Mouse (Mus musculus) forebrain, embryonic 14.5 days (tissue): ENCODE results near the gene 1810049J17Rik. TPM values are rescaled to one million over a fixed set of nuclear protein-coding genes. Genes with fewer than 3 reads are reported as not detected.
"Not testable (repeated sequence)": the region's sequence is repeated elsewhere in the genome, so short reads cannot be mapped to it uniquely, and the experiment has no call there.

Experiments used
- ATAC-seq: fragments of 200-750 bp; cut with Nextera tagmentation; 2 replicates; pipeline ENCODE4 v1.8.0; 2017; ENCODE audit warnings: mild to moderate bottlenecking, moderate library complexity
- DNase-seq: peaks from one replicate; pipeline ENCODE4 v3.0.0-alpha.2; 2015; ENCODE audit warnings: low spot score
- H3K27ac ChIP-seq: fragments of 300-500 bp; sonication (generic); 2 replicates; pipeline ENCODE4 v1.5.1; 2014; ENCODE audit warnings: low read depth, mild to moderate bottlenecking, control low read depth, low read length, moderate library complexity
- H3K27me3 ChIP-seq: fragments of 300-500 bp; sonication (generic); replicated peaks from 2 replicates; pipeline ENCODE4 v1.6.1; 2014; ENCODE audit warnings: low read length, control low read depth, mixed read lengths; ENCODE audit not compliant: control insufficient read depth, insufficient read depth
- H3K36me3 ChIP-seq: fragments of 300-500 bp; sonication (generic); 2 replicates; pipeline ENCODE4 v1.6.1; 2014; ENCODE audit warnings: low read length, control low read depth; ENCODE audit not compliant: control insufficient read depth, insufficient read depth
- H3K4me1 ChIP-seq: fragments of 300-500 bp; sonication (generic); 2 replicates; pipeline ENCODE4 v1.6.1; 2014; ENCODE audit warnings: antibody characterized with exemption, low read length, control low read depth; ENCODE audit not compliant: control insufficient read depth, insufficient read depth
- H3K4me2 ChIP-seq: fragments of 300-500 bp; sonication (generic); 2 replicates; pipeline ENCODE4 v1.6.1; 2014; ENCODE audit warnings: mild to moderate bottlenecking, control low read depth, low read length
- H3K4me3 ChIP-seq: fragments of 300-500 bp; sonication (generic); 2 replicates; pipeline ENCODE4 v1.5.1; 2014; ENCODE audit warnings: low read depth, low read length, control low read depth
- H3K9ac ChIP-seq: fragments of 300-500 bp; sonication (generic); 2 replicates; pipeline ENCODE4 v1.6.1; 2014; ENCODE audit warnings: mild to moderate bottlenecking, low read length, control low read depth, moderate library complexity
- H3K9me3 ChIP-seq: fragments of 300-500 bp; sonication (generic); replicated peaks from 2 replicates; pipeline ENCODE4 v1.6.1; 2016; ENCODE audit warnings: low read length, control low read depth, mixed read lengths; ENCODE audit not compliant: control insufficient read depth
- WGBS: fragments of 180-500 bp; shearing (Covaris S2); extraction: QIAGEN DNeasy Blood & Tissue Kit; methylation state at CpG from one replicate; pipeline ENCODE4 v1.1.7; 2014; 5-methylcytosine and 5-hydroxymethylcytosine counted together
- polyA plus RNA-seq: library from polyadenylated mRNA; unstranded; fragments of >200 nt; fragmentation: Nextera tagmentation; extraction: Ambion mirVana; gene quantifications from 2 replicates; pipeline ENCODE4 v1.2.1, GENCODE M21; 2014

1810049J17Rik gene
- polyA plus RNA-seq, result 1.2 and 1.6 TPM in 2 replicates

DNA sequence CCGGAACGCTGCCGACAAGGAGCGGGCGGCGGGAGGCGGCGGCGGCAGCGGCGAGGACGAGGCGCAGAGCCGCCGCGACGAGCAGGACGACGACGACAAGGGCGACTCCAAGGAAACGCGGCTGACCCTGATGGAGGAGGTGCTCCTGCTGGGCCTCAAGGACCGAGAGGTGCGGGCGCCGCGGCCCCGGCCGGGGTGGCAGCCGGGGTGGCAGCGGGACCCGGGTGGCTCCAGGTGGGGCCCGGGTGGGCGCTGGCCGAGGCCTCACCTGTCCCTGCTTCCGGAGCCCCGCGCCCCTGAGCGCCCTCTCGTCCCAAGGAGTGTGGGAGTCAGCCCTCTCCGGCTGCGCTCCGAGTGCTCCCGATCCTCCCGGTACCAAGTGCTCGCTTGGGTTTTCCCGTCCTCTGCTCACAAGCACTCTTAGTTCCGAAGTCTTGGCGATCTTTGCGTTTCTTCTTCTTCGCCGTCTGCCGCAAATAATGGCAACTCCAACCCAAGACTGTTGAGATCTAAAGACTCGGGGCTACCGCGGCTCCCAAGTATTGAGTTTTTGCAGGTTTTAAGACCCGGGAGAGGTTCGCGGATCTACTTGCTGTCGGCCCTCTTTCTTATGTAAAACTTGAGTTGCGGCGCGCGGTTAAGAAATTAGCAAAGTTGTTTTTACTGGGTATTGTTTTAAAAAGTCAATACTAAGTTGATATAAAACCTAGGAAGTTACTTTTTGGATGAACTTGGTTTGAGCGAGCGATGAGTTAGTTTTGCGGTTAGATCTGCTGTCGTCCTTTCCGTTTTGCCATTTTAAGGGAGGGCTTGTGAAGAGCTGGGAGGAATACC, at the start of gene 1810049J17Rik:
Gene 1810049J17Rik, minus strand, starts transcription at position 112 of the 834 bp plus-strand sequence.
- peak; percentile 47 for DNase-seq
- under 1% methylated on average over 67 of the region's 70 CpGs for WGBS
- ATAC-seq, result peak; percentile 49

DNA sequence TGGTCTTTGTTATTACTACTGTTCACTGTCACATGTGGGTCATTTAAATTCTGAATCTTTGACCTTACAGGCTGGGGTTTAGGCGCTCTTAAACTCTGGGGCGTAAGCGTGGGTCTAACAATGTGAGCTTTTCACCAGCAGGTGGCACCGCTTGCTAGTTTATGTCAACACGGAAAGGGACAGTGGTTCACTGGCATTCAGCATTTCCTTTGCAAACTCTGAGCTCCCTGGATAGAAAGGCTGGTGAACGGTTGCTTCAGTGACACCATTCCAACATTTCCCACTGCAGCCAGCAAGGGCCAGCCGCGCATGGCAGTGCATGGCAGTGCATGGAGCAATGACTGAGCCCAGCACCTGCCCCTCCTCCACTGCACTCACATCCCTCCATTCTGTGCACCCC, 49.5 kb upstream of the 1810049J17Rik start:
- H3K4me2 ChIP-seq, result no peak overlapping the region
- 7% methylated on average over 8 of the region's 8 CpGs for WGBS
- H3K9me3 ChIP-seq, result no peaks in the 10 kb centered on the region
- H3K9ac ChIP-seq, result no peak overlapping the region
- peaks cover 9% of the 10 kb centered on the region for H3K4me1 ChIP-seq
- H3K36me3 ChIP-seq, result no peaks in the 10 kb centered on the region
- DNase-seq (peak; percentile 89), ATAC-seq (peak; percentile 62)
- H3K4me3 ChIP-seq, result no peak overlapping the region
- no peaks in the 10 kb centered on the region for H3K27me3 ChIP-seq
- H3K27ac ChIP-seq, result no peak overlapping the region

More for the DNA sequence above, at the start of gene 1810049J17Rik:
- Histone ChIP-seq H3K9ac (peak within 1 kb of the TSS; percentile 97), H3K4me2 (peak within 1 kb of the TSS; percentile 86), H3K27me3 (no peaks in the 10 kb centered on the region), H3K4me3 (peak within 1 kb of the TSS; percentile 98), H3K36me3 (no peaks in the 10 kb centered on the region), H3K9me3 (no peaks in the 10 kb centered on the region), H3K4me1 (peaks cover 17% of the 10 kb centered on the region), H3K27ac (peak within 1 kb of the TSS; percentile 92)

DNA sequence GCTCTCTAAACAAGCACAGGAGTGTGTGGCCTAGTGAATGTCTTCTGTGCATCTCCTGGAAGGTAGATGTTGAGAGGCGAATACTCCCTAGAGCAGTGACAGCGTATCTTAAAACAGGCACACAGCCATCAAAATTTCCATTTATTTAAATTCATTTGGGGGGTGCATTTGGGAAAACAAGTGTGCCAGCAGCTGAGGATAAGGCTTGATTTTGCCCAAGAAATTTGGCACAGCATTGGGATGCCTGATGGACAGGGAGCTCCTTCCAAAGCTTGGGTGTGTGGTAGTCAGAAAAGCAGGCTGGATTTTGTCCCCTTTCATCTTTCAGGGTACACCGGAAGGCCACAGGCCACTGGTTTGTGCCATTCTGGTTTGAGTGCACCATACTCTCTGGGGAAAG, 48.4 kb upstream of the 1810049J17Rik start:
- no peaks in the 10 kb centered on the region for H3K27me3 ChIP-seq
- H3K4me3 ChIP-seq, result no peak overlapping the region
- no peak overlapping the region for H3K4me2 ChIP-seq
- H3K27ac ChIP-seq, result no peak overlapping the region
- ATAC-seq (no peak), DNase-seq (peak; percentile 48)
- peaks cover 18% of the 10 kb centered on the region for H3K4me1 ChIP-seq
- H3K36me3 ChIP-seq, result no peaks in the 10 kb centered on the region
- no peaks in the 10 kb centered on the region for H3K9me3 ChIP-seq
- WGBS, result 90% methylated on average over 3 of the region's 3 CpGs
- H3K9ac ChIP-seq, result no peak overlapping the region

DNA sequence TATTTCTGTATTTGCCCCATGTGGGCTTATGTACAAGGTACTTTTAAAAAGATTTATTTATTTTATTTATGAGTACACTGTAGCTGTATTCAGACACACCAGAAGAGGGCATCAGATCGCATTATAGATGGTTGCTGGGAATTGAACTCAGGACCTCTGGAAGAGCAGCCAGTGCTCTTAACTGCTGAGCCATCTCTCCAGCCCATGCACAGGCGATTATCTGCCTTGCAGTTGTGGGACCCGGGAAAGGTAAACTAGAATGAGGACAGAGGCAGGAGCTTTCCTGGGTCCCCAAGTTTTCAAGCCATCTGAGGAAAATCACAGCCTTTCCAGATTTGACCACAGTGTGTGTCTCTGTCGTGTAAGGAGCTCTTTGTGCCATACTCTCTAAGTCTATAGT, 47.2 kb upstream of the 1810049J17Rik start:
- Histone ChIP-seq H3K9ac (no peak overlapping the region), H3K4me3 (no peak overlapping the region), H3K27ac (no peak overlapping the region), H3K4me1 (peaks cover 18% of the 10 kb centered on the region), H3K9me3 (no peaks in the 10 kb centered on the region), H3K36me3 (no peaks in the 10 kb centered on the region), H3K4me2 (no peak overlapping the region), H3K27me3 (no peaks in the 10 kb centered on the region)
- DNase-seq, result no peak
- WGBS, result 87% methylated on average over 4 of the region's 4 CpGs
- no peak for ATAC-seq

DNA sequence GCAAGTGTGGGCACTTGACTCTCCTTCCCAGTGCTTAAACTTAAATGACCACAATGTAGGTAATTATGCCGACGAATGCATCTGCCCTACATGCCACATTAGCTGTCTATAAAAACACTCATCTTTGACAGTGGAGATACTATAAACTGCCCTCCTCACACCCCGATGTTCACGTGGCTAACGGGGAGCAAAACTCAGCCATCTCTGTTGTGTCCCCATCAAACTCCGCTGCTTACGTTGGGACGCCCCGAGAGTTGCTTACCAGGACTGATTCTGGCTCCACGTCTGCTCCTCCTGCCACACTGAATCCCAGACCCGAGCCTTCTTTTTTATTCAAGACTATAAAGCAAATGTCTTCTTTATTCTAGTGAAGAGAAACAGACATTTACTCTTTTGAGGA, 46.7 kb upstream of the 1810049J17Rik start:
- no peak overlapping the region for H3K9ac ChIP-seq

DNA sequence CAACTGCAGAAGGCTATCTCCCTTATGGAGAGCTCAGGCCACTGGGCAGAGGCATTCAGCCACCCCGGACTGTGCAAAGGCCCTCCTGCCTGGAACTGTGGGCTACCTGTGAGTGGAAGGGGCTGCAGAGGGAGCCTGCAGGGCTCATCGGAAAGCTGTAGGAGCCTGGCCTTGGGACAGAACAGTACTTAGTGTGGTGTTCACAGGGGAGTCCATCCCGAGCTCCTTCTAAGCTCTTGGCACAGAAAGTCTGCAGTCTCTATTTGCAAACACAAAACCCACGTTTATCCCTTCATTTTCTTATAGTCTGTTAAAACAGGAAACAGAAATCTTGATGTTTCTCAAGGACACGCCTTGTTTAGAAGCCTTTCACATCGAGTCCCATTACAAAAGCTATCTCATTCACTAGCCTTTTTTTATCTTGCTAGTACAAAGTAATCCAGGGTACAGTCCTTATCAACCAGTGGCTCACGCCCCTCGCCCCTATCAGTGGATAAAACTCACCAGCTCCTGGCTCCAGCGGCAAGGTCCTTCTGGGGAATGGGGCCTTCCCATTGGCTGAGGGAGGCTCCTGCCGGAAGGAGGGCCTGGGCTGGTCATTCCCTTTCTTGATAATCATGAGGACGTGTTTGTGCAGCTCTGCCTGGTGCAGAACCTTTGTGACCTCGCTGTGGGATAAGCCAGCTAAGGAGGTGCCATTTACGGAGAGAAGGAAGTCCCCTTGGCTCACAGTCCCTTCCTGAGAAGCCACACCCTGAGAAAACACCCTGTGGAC, 45.8 kb upstream of the 1810049J17Rik start:
- Histone ChIP-seq H3K27me3 (no peaks in the 10 kb centered on the region), H3K36me3 (no peaks in the 10 kb centered on the region), H3K4me2 (no peak overlapping the region), H3K27ac (no peak overlapping the region), H3K9me3 (no peaks in the 10 kb centered on the region), H3K9ac (no peak overlapping the region), H3K4me1 (peaks cover 18% of the 10 kb centered on the region), H3K4me3 (no peak overlapping the region)
- DNase-seq, result no peak
- 57% methylated on average over 13 of the region's 13 CpGs for WGBS
- ATAC-seq, result no peak

More for the DNA sequence above, 46.7 kb upstream of the 1810049J17Rik start:
- no peak overlapping the region for H3K27ac ChIP-seq
- no peaks in the 10 kb centered on the region for H3K27me3 ChIP-seq
- WGBS, result 60% methylated on average over 11 of the region's 11 CpGs
- H3K9me3 ChIP-seq, result no peaks in the 10 kb centered on the region
- DNase-seq (no peak), ATAC-seq (no peak)
- peaks cover 18% of the 10 kb centered on the region for H3K4me1 ChIP-seq
- H3K36me3 ChIP-seq, result no peaks in the 10 kb centered on the region
- H3K4me3 ChIP-seq, result no peak overlapping the region
- no peak overlapping the region for H3K4me2 ChIP-seq

DNA sequence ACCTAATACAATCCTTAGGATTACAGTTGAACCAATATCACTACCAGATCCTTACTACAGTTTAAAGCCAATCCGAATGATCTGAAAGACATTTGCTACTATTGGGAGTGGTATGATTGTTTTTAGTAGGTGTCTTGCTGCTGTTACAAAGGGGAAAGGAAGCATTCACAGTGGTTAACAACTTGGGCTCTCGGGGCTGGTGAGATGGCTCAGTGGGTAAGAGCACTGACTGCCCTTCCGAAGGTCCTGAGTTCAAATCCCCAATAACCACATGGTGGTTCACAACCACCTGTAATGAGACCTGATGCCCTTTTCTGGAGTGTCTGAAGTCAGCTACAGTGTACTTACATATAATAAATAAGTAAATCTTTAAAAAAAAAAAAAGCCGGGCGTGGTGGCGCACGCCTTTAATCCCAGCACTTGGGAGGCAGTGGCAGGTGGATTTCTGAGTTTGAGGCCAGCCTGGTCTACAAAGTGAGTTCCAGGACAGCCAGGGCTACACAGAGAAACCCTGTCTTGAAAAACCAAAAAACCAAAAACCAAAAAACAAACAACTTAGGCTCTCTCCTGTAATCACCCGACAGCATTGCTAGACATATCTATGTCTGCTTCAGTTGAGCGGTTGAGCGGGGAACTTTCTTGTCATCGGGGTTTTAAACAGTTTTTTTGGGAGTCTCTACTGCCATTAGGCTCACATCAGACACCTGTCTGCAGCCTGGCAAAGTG, 45.0 kb upstream of the 1810049J17Rik start:
- not testable (repeated sequence) for H3K36me3 ChIP-seq, DNase-seq, H3K9ac ChIP-seq, H3K4me3 ChIP-seq, H3K27me3 ChIP-seq, ATAC-seq, H3K4me2 ChIP-seq, H3K9me3 ChIP-seq
- 88% methylated on average over 11 of the region's 11 CpGs for WGBS
- Histone ChIP-seq H3K27ac (peak overlapping the region; percentile 74), H3K4me1 (peaks cover 18% of the 10 kb centered on the region)

DNA sequence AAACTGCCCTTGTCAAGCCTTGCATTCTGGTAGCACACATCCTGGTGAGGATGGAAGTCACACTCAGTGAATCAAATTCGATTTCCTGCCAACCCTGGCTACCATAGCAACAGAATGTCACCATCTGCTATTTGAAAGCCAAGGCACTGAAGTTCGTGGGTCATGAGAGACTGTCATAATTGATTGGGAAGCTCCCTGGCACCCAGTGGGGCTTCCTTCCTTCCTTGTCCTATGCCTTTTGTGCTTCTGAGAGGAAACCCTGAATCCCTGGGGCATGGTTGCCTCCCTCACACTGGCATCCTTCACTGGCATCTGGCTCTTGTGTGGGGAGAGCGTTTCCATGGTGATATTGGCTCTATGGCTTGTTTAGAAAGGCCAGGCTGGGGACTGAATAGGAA, 44.4 kb upstream of the 1810049J17Rik start:
- peak overlapping the region; percentile 74 for H3K27ac ChIP-seq
- 9% methylated on average over 3 of the region's 3 CpGs for WGBS
- ATAC-seq, result peak; percentile 91

More for the DNA sequence above, 44.4 kb upstream of the 1810049J17Rik start:
- DNase-seq, result peak; percentile 94
- H3K4me3 ChIP-seq, result no peak overlapping the region
- H3K9ac ChIP-seq, result no peak overlapping the region
- no peaks in the 10 kb centered on the region for H3K27me3 ChIP-seq
- no peaks in the 10 kb centered on the region for H3K36me3 ChIP-seq
- H3K4me1 ChIP-seq, result peaks cover 18% of the 10 kb centered on the region
- no peaks in the 10 kb centered on the region for H3K9me3 ChIP-seq
- no peak overlapping the region for H3K4me2 ChIP-seq
